Mouse (Mus musculus): ENCODE measurements at regions not wholly inside any gene's neighbourhood (a gene's known extent, or its start where the extent isn't known, plus 50 kb on each side); places are given as distances from the start of the nearest gene placed in this dataset.

DNA sequence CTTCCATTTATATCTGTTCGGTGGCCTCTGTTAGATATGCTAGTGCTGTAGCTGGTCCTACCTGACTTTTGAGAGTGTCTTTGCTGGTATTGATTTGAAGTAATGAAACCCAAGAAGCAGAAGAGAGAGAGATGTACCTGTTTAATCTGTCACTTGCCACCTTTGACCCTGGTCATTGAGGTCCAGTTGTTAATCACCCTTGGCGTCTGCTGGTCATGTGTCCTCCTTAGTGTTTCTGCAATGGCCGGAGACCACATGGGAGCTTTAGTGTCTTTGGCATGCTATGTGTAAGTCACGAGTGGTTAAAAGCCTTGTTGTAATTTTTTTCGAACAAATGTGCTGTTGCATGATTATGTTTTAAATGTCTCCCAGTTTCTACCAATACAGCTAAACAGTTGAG is 193.1 kb downstream of the Dusp6 start:
- TF ChIP-seq CTCF (IDR thresholded peaks at IDR 0.05; ENCODE audit: low read depth, low read length) (no peak), TAL1 (conservative IDR thresholded peaks at IDR 0.05; ENCODE audit: low read depth, low read length) (no peak), GATA1 (IDR thresholded peaks at IDR 0.05; ENCODE audit: borderline replicate concordance, low read length) (no peak)
